Mouse (Mus musculus): ENCODE results near the gene Gpr146. TPM values are rescaled to one million over a fixed set of nuclear protein-coding genes. Genes with fewer than 3 reads are reported as not detected.
"Not testable (repeated sequence)": the region's sequence is repeated elsewhere in the genome, so short reads cannot be mapped to it uniquely, and the experiment has no call there.

The Gpr146 gene
- polyA plus RNA-seq (2016; fragmentation: Nextera tagmentation; extraction: Ambion mirVana), result 1.7 and 2.3 TPM in 2 replicates

DNA sequence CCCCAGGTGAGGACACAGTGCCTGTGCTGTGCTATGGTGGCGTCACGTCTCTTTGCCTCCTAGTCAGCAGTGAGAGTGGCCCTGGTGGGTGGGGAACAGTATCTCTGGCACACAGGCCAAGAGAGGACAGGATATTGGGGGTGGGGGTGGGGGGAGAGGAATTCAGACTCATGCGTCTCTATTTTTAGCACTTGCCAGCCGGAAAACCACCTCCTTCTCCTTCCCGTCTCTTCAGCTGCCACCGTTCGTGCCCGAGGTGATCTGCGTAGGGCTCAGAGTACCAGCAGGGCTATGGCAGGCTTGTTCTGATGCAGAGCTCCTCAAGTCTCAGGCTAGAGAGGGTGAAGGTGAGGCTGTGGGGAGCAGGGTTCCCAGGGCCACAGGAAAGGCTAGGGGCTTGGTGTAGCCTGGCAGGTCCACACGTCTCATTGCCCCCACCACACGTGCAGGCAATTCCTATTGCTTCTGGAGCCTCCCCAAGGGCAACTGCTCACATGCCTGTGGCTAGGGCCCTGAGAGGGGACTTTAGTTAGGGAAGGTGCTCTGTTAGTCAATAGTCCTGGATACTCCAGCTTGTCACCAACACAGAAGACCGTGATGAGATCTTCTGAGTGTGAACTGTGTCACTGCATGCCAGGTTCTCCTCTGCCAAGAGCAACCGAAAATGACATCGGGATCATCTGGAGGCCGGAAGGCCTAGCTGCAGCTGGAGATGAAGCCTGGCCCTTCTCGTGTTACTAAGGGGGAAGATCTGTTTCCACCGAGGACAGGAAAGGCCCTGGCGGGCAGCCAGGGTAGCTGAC lies at the start of gene Gpr146:
Gpr146 (plus strand) TSS at position 230 of the 803 bp plus-strand sequence.
- Histone ChIP-seq H3K4me1 (replicated peaks) (peaks cover 43% of the 10 kb centered on the region), H3K9me3 (no peaks in the 10 kb centered on the region), H3K27ac (peak within 1 kb of the TSS; percentile 64; the same call in 1 of the 2 replicates), H3K4me3 (replicated peaks) (no peak within 1 kb of the TSS), H3K27me3 (no peaks in the 10 kb centered on the region; the same call in 1 of the 2 replicates), H3K36me3 (no peaks in the 10 kb centered on the region), H3K4me2 (no peak within 1 kb of the TSS), H3K9ac (replicated peaks) (no peak within 1 kb of the TSS)
- ATAC-seq (ENCODE audit: insufficient number of reproducible peaks, insufficient read depth, low FRiP score, low TSS enrichment, low read depth), result no peak
- 74% methylated on average over 18 of the region's 18 CpGs for WGBS

GRCm38 (mm10) chr5:139330766-139331165 lies 46.7 kb upstream of the Gpr146 start:
- no peak overlapping the region for H3K4me2 ChIP-seq
- ATAC-seq (ENCODE audit: insufficient number of reproducible peaks, insufficient read depth, low FRiP score, low TSS enrichment, low read depth), result no peak
- no peak overlapping the region; the same call in 1 of the 2 replicates for H3K9ac ChIP-seq (replicated peaks)
- H3K27ac ChIP-seq, result no peak overlapping the region
- H3K4me3 ChIP-seq (replicated peaks), result no peak overlapping the region
- WGBS, result 72% methylated on average over 7 of the region's 7 CpGs
- H3K9me3 ChIP-seq, result no peaks in the 10 kb centered on the region
- no peaks in the 10 kb centered on the region for H3K4me1 ChIP-seq (replicated peaks)
- peaks cover 29% of the 10 kb centered on the region for H3K27me3 ChIP-seq
- peaks cover 14% of the 10 kb centered on the region for H3K36me3 ChIP-seq

GRCm38 (mm10) chr5:139331742-139332141 lies 45.8 kb upstream of the Gpr146 start:
- 0 out of 2 replicates have a peak, but pooled peaks cover 2% of the 10 kb centered on the region for H3K4me1 ChIP-seq (replicated peaks)
- no peak for ATAC-seq (ENCODE audit: insufficient number of reproducible peaks, insufficient read depth, low FRiP score, low TSS enrichment, low read depth)
- no peak overlapping the region for H3K4me2 ChIP-seq
- no peak overlapping the region for H3K4me3 ChIP-seq (replicated peaks)
- H3K36me3 ChIP-seq, result peaks cover 24% of the 10 kb centered on the region
- H3K9ac ChIP-seq (replicated peaks), result no peak overlapping the region
- 19% methylated on average over 8 of the region's 8 CpGs for whole genome bisulfite sequencing
- H3K9me3 ChIP-seq, result no peaks in the 10 kb centered on the region
- H3K27ac ChIP-seq, result no peak overlapping the region
- peaks cover 19% of the 10 kb centered on the region for H3K27me3 ChIP-seq

DNA sequence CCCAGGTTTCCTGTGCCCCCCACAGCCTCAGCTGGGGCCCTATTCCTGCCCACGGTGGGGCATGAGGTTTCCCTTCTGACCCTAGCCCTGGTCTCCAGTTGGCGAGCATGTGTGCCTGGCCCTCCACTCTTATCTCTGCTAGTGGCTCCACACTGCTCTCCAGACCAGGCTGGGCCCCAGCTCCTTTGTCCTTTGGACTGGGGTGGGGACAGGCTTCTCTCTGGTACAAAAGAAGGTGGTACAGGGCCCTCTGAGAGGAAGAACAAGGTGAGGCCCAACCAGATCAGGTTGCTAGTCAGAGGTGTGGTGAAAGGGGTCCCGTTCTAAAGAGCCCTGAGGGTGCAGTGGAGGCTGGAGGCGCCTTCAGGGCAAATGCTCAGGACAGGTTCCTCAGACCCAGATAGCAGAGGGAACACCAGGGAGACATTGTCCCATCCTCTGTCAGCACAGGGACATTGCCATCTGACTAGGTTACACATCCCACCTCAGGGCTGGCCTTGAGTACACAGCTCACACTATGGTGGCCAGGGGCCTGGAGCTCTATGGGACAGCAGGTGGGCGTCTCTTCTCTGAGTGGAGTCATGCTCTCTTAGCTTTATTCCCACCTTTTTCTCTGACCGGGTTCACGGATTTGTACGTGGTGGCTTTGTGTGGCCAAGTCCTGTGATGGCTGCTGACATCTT lies 44.8 kb upstream of the Gpr146 start:
- H3K4me2 ChIP-seq, result no peak overlapping the region
- peaks cover 10% of the 10 kb centered on the region; the same call in 1 of the 2 replicates for H3K27me3 ChIP-seq
- H3K4me1 ChIP-seq (replicated peaks), result 0 out of 2 replicates have a peak, but pooled peaks cover 2% of the 10 kb centered on the region
- H3K36me3 ChIP-seq, result peaks cover 34% of the 10 kb centered on the region
- 86% methylated on average over 8 of the region's 8 CpGs for WGBS
- H3K27ac ChIP-seq, result no peak overlapping the region
- no peak for ATAC-seq (ENCODE audit: insufficient number of reproducible peaks, insufficient read depth, low FRiP score, low TSS enrichment, low read depth)
- no peak overlapping the region for H3K4me3 ChIP-seq (replicated peaks)
- no peaks in the 10 kb centered on the region for H3K9me3 ChIP-seq
- H3K9ac ChIP-seq (replicated peaks), result no peak overlapping the region

DNA sequence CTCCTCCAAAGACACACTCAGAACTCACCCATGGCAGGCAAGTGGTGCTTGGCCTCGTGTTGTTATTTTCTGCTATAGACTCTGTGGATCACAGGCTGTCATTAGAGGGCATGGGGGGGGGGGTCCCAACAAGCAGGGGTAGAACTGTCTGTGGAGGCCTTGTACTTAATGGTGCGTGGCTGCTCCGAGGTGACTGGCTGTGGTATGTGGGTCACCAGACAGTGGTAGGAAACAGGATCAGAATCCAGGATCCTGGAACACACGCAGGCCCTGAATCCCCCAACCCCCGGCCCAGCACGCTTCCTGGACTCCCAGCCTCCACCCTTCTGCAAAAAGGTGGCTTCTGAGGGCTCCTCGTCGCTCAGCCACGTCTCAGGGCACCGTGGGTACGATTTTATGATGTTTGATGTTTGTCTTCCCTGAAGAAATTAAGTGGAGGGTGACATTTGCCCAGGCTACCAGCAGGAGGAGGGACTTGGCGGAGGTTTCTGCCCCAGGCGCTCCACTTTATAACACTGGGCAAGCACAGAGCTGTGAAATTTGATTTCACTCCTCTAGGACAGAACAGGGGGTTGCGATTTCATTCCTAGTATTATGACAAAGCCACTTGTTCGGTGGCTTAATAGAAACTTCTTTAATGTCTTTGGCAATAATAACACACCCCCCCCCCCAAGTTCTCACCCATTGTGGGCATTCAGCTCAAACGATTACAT lies 44.0 kb upstream of the Gpr146 start:
- Histone ChIP-seq H3K9me3 (no peaks in the 10 kb centered on the region), H3K4me1 (replicated peaks) (0 out of 2 replicates have a peak, but pooled peaks cover 2% of the 10 kb centered on the region), H3K27ac (no peak overlapping the region), H3K4me2 (no peak overlapping the region), H3K27me3 (peaks cover 10% of the 10 kb centered on the region; the same call in 1 of the 2 replicates), H3K9ac (replicated peaks) (no peak overlapping the region), H3K36me3 (peaks cover 41% of the 10 kb centered on the region), H3K4me3 (replicated peaks) (no peak overlapping the region)
- no peak for ATAC-seq (ENCODE audit: insufficient number of reproducible peaks, insufficient read depth, low FRiP score, low TSS enrichment, low read depth)
- WGBS, result 72% methylated on average over 16 of the region's 16 CpGs

DNA sequence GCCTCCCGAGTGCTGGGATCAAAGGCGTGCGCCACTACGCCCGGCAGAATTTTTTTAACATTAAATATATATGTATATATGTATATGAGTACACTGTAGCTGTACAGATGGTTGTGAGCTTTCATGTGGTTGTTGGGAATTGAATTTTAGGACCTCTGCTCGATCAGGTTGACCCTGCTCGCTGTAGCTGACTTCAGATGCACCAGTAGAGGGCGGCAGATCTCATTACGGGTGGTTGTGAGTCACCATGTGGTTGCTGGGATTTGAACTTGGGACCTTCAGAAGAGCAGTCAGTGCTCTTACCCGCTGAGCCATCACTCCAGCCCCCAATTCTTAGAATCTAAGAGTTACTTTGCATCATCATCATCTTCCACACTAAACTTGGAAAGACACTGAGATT lies 43.1 kb upstream of the Gpr146 start:
- not testable (repeated sequence) for H3K4me2 ChIP-seq; H3K27ac ChIP-seq; H3K9me3 ChIP-seq; H3K9ac ChIP-seq (replicated peaks); ATAC-seq (ENCODE audit: insufficient number of reproducible peaks, insufficient read depth, low FRiP score, low TSS enrichment, low read depth); H3K27me3 ChIP-seq; H3K4me1 ChIP-seq (replicated peaks); H3K4me3 ChIP-seq (replicated peaks)
- 84% methylated on average over 10 of the region's 10 CpGs for WGBS
- H3K36me3 ChIP-seq, result peaks cover 51% of the 10 kb centered on the region

GRCm38 (mm10) chr5:139335634-139336033 lies 41.9 kb upstream of the Gpr146 start:
- H3K27ac ChIP-seq, result no peak overlapping the region
- no peak overlapping the region for H3K4me2 ChIP-seq
- no peak overlapping the region for H3K4me3 ChIP-seq (replicated peaks)
- no peak for ATAC-seq (ENCODE audit: insufficient number of reproducible peaks, insufficient read depth, low FRiP score, low TSS enrichment, low read depth)
- no peak overlapping the region for H3K9ac ChIP-seq (replicated peaks)
- no peaks in the 10 kb centered on the region for H3K27me3 ChIP-seq
- 0 out of 2 replicates have a peak, but pooled peaks cover 2% of the 10 kb centered on the region for H3K4me1 ChIP-seq (replicated peaks)
- no peaks in the 10 kb centered on the region for H3K9me3 ChIP-seq
- WGBS, result 91% methylated on average over 4 of the region's 4 CpGs
- H3K36me3 ChIP-seq, result peaks cover 63% of the 10 kb centered on the region

GRCm38 (mm10) chr5:139337826-139338370 lies 39.6 kb upstream of the Gpr146 start:
- Histone ChIP-seq H3K36me3 (peaks cover 84% of the 10 kb centered on the region), H3K4me2 (no peak overlapping the region), H3K27ac (no peak overlapping the region), H3K4me1 (replicated peaks) (0 out of 2 replicates have a peak, but pooled peaks cover 2% of the 10 kb centered on the region), H3K9me3 (no peaks in the 10 kb centered on the region), H3K4me3 (replicated peaks) (no peak overlapping the region), H3K9ac (replicated peaks) (no peak overlapping the region), H3K27me3 (no peaks in the 10 kb centered on the region)
- WGBS, result 80% methylated on average over 13 of the region's 13 CpGs
- ATAC-seq (ENCODE audit: insufficient number of reproducible peaks, insufficient read depth, low FRiP score, low TSS enrichment, low read depth), result no peak

DNA sequence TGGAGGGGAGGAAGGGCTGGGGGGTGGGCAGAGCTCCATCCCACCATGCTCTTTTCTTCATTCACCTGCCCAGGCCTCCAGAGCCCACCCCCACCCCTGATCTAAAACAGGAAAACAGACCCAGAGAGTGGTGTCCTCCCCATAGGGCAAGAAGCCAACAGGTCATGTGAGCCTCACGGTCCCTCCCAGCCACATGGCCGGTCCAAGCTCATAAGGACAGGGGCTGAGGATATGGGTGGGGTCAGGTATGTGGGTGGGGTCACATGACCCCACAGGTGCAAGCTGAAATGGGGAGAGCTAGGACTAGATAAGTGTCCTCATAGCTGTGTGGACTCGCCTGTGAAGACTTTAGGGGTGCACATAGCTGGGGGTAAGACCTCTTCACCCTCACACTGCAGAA lies 39.1 kb upstream of the Gpr146 start:
- Histone ChIP-seq H3K9me3 (no peaks in the 10 kb centered on the region), H3K4me3 (replicated peaks) (no peak overlapping the region), H3K9ac (replicated peaks) (no peak overlapping the region), H3K27me3 (no peaks in the 10 kb centered on the region), H3K36me3 (peaks cover 85% of the 10 kb centered on the region), H3K4me2 (no peak overlapping the region), H3K4me1 (replicated peaks) (peaks cover 5% of the 10 kb centered on the region; the same call in 1 of the 2 replicates), H3K27ac (no peak overlapping the region)
- WGBS, result 91% methylated on average over 3 of the region's 3 CpGs
- no peak for ATAC-seq (ENCODE audit: insufficient number of reproducible peaks, insufficient read depth, low FRiP score, low TSS enrichment, low read depth)

DNA sequence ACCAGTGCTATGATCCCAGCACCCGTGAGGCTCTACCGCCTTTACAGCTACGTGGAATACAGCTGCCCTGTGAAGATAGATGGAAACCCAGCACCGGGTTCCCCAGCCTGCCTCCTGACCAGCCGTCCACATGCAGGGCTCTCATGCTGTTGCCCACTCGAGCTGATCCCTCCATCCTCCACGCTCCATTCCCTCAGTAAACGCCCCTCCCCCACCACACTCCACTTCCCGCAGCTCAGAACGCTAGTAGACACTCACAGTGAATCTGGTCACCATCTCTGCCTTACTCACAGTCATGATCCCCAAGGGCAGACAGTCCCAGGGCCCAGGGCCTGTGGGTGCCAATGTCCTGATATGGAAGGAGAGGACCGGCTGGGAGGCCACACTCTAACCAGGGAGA lies 38.6 kb upstream of the Gpr146 start:
- Histone ChIP-seq H3K4me1 (replicated peaks) (peaks cover 10% of the 10 kb centered on the region), H3K4me3 (replicated peaks) (no peak overlapping the region), H3K9me3 (no peaks in the 10 kb centered on the region), H3K36me3 (peaks cover 85% of the 10 kb centered on the region), H3K27ac (no peak overlapping the region), H3K9ac (replicated peaks) (no peak overlapping the region), H3K27me3 (no peaks in the 10 kb centered on the region), H3K4me2 (no peak overlapping the region)
- ATAC-seq (ENCODE audit: insufficient number of reproducible peaks, insufficient read depth, low FRiP score, low TSS enrichment, low read depth), result no peak
- 83% methylated on average over 11 of the region's 11 CpGs for WGBS
